Comparison of ENCODE assay signal across 27 mouse cellular contexts in genomic region chr3:137193873-137194272, GRCm38 (mm10).
DNase-seq lines count a peak whose midpoint lies in the region; ATAC-seq and TF ChIP-seq lines count a peak whose summit lies in the region.
"Had no signal": no experiment of that assay in that cellular context is flagged by ENCODE, and none has a peak within 500 bp of the region (broad histone marks: within the 10 kb centered on the region; RNA-seq: fewer than 3 reads in every experiment).

No protein-coding gene starts in this region.

- ATAC-seq in common myeloid progenitor, adult 5-6 weeks (replicated peaks; ENCODE audit: low read depth, poor library complexity, severe bottlenecking), result peak; percentile 63
- peak; percentile 80 to 93 for ATAC-seq in hematopoietic stem cell, adult 5-6 weeks (replicated peaks in 1 of 2; ENCODE audit: insufficient read depth in 1 of 2, low FRiP score in 2 of 2, low TSS enrichment in 1 of 2, low read depth in 1 of 2, poor library complexity in 2 of 2, severe bottlenecking in 2 of 2)
- ATAC-seq in megakaryocyte, adult 5-6 weeks (ENCODE audit: poor library complexity, severe bottlenecking), result no peak
- ATAC-seq: activated CD4-positive, CD25-positive, alpha-beta regulatory T cell, adult 4 months; CD4-positive, CD25-positive, alpha-beta regulatory T cell, adult 4 months; forebrain, embryonic 14.5 days; forebrain, embryonic 16.5 days; Patski had no signal

- H3K27ac ChIP-seq in CH12.LX (ENCODE audit: insufficient read depth, low read depth), result no peak overlapping the region
- H3K27ac ChIP-seq: embryonic facial prominence, embryonic 13.5 days; embryonic facial prominence, embryonic 15.5 days; forebrain, embryonic 10.5 days; forebrain, embryonic 12.5 days had no signal

- H3K9ac ChIP-seq in CH12.LX (ENCODE audit: insufficient read depth, low read depth), result no peak overlapping the region
- H3K9ac ChIP-seq: embryonic facial prominence, embryonic 13.5 days; embryonic facial prominence, embryonic 15.5 days; forebrain, embryonic 12.5 days had no signal

- no peak for TF ChIP-seq CTCF in CH12.LX (conservative IDR thresholded peaks at IDR 0.05 in 1 of 2, IDR thresholded peaks at IDR 0.05 in 1 of 2; ENCODE audit: low read depth in 2 of 2, low read length in 2 of 2)

- no peak for TF ChIP-seq EP300 in CH12.LX (IDR thresholded peaks at IDR 0.05; ENCODE audit: low read length)

- H3K4me2 ChIP-seq in CH12.LX (ENCODE audit: insufficient read depth, low read depth, poor library complexity, severe bottlenecking), result no peak overlapping the region
- H3K4me2 ChIP-seq: embryonic facial prominence, embryonic 13.5 days; embryonic facial prominence, embryonic 15.5 days; forebrain, embryonic 12.5 days had no signal

- dilution Hi-C loops in CH12.LX (cut with MboI; ENCODE audit: extremely low pct_ligation_motif_present, extremely low pct_unique_long_range_greater_than_20kb, low sequenced_read_pairs), result no loop called here

- in situ Hi-C loops in CH12.LX (cut with MboI; ENCODE audit: low pct_ligation_motif_present, low pct_unique_long_range_greater_than_20kb, low sequenced_read_pairs), result no loop called here

- no peaks in the 10 kb centered on the region for H3K79me2 ChIP-seq in CH12.LX (replicated peaks; ENCODE audit: control insufficient read depth, extremely low read depth, insufficient read depth, poor library complexity, severe bottlenecking)

- peak; percentile 19 for DNase-seq in CH12.LX (ENCODE audit: extremely low read depth)
- DNase-seq in frontal cortex, postnatal 10 days (ENCODE audit: low spot score in 2 of 2), result no peak
- no peak for DNase-seq in natural killer cell, adult 2 months (ENCODE audit: low spot score in 2 of 2)
- DNase-seq in kidney, postnatal 25 days, result no peak
- DNase-seq: adrenal gland, adult 8-10 months; adrenal gland, postnatal 14 days; adrenal gland, postnatal 36 days; B cell, adult 2 months; cerebellum, adult 11-12 months; cerebellum, adult 2 months; cerebellum, adult 9-10 months; cerebellum, postnatal 10 days; cerebellum, postnatal 25 days; embryo, embryonic 11 days had no signal

- H3K4me3 ChIP-seq in CH12.LX (replicated peaks in 1 of 3; ENCODE audit: low read depth in 2 of 3, low read length in 2 of 3, poor library complexity in 1 of 3), result no peak overlapping the region
- H3K4me3 ChIP-seq: embryonic facial prominence, embryonic 13.5 days; embryonic facial prominence, embryonic 15.5 days; erythroblast, embryonic 14.5 days; forebrain, embryonic 10.5 days; forebrain, embryonic 12.5 days had no signal

- TF ChIP-seq RAD21 in CH12.LX (IDR thresholded peaks at IDR 0.05; ENCODE audit: low read depth, low read length), result no peak

- no peak for TF ChIP-seq POLR2A in CH12.LX (IDR thresholded peaks at IDR 0.05; ENCODE audit: low read depth, low read length)

- H3K4me1 ChIP-seq in CH12.LX (ENCODE audit: control insufficient read depth in 1 of 2, insufficient read depth in 2 of 2), result peaks cover 4 to 10% of the 10 kb centered on the region in 2 experiments; a peak in 3 of 4 replicates
- H3K4me1 ChIP-seq: embryonic facial prominence, embryonic 13.5 days; embryonic facial prominence, embryonic 15.5 days; forebrain, embryonic 12.5 days had no signal

- H3K9me3 ChIP-seq in CH12.LX (replicated peaks; ENCODE audit: low read length), result no peaks in the 10 kb centered on the region
- H3K9me3 ChIP-seq: embryonic facial prominence, embryonic 13.5 days; embryonic facial prominence, embryonic 15.5 days; forebrain, embryonic 10.5 days; forebrain, embryonic 12.5 days had no signal

- no peaks in the 10 kb centered on the region for H3K36me3 ChIP-seq in CH12.LX (replicated peaks in 1 of 2; ENCODE audit: control insufficient read depth in 1 of 2, insufficient read depth in 1 of 2, low read length in 1 of 2)
- H3K36me3 ChIP-seq: embryonic facial prominence, embryonic 13.5 days; embryonic facial prominence, embryonic 15.5 days; forebrain, embryonic 10.5 days; forebrain, embryonic 12.5 days had no signal

- H3K27me3 ChIP-seq in CH12.LX (replicated peaks), result no peaks in the 10 kb centered on the region
- H3K27me3 ChIP-seq: embryonic facial prominence, embryonic 13.5 days; embryonic facial prominence, embryonic 15.5 days; forebrain, embryonic 12.5 days; Patski had no signal

TF ChIP-seq in CH12.LX, 34 proteins besides CTCF, POLR2A, EP300 and RAD21:
- TF ChIP-seq MAFK (IDR thresholded peaks at IDR 0.05; ENCODE audit: insufficient replicate concordance, low read length) (no peak), POLR2AphosphoS2 (IDR thresholded peaks at IDR 0.05; ENCODE audit: low read depth, low read length) (no peak), CHD2 (IDR thresholded peaks at IDR 0.05; ENCODE audit: low read length) (no peak), KAT2A (IDR thresholded peaks at IDR 0.05; ENCODE audit: insufficient replicate concordance, low read length) (no peak), ELF1 (IDR thresholded peaks at IDR 0.05; ENCODE audit: low read depth, low read length) (0 out of 2 replicates have a peak, but pooled peaks have one; percentile 7)
